Mouse (Mus musculus) liver, embryonic 11.5 days (tissue): ENCODE data around the gene Chil4. TPM values are rescaled to one million over a fixed set of nuclear protein-coding genes. Genes with fewer than 3 reads are reported as not detected.
"Not testable (repeated sequence)": the region's sequence is repeated elsewhere in the genome, so short reads cannot be mapped to it uniquely, and the experiment has no call there.

ENCODE experiments used
- ATAC-seq: fragments of 200-750 bp; cut with Nextera tagmentation; replicated peaks from 2 replicates; pipeline ENCODE4 v1.8.0; 2017; ENCODE audit warnings: moderate number of reproducible peaks, mild to moderate bottlenecking, moderate TSS enrichment, moderate library complexity; ENCODE audit not compliant: low FRiP score
- DNase-seq: peaks from one replicate; pipeline ENCODE4 v3.0.0-alpha.2; 2017; ENCODE audit warnings: low spot score
- H3K27ac ChIP-seq: fragments of 300-500 bp; sonication (generic); 2 replicates; pipeline ENCODE4 v1.5.1; 2014; ENCODE audit warnings: mild to moderate bottlenecking, low read depth, low read length, control low read depth
- H3K27me3 ChIP-seq: fragments of 300-500 bp; sonication (generic); replicated peaks from 2 replicates; pipeline ENCODE4 v1.6.1; 2014; ENCODE audit warnings: low read length, mixed read lengths; ENCODE audit not compliant: control insufficient read depth, insufficient read depth
- H3K36me3 ChIP-seq: fragments of 300-500 bp; sonication (generic); 2 replicates; pipeline ENCODE4 v1.6.1; 2014; ENCODE audit warnings: mild to moderate bottlenecking, low read length, moderate library complexity, mixed read lengths; ENCODE audit not compliant: control insufficient read depth, insufficient read depth
- H3K4me1 ChIP-seq: fragments of 300-500 bp; sonication (generic); replicated peaks from 2 replicates; pipeline ENCODE4 v1.6.1; 2014; ENCODE audit warnings: low read length, mixed read lengths; ENCODE audit not compliant: control insufficient read depth, insufficient read depth
- H3K4me2 ChIP-seq: fragments of 300-500 bp; sonication (generic); 2 replicates; pipeline ENCODE4 v1.6.1; 2014; ENCODE audit warnings: mild to moderate bottlenecking, control low read depth, moderate library complexity
- H3K4me3 ChIP-seq: fragments of 300-500 bp; sonication (generic); 2 replicates; pipeline ENCODE4 v1.5.1; 2014; ENCODE audit warnings: low read depth, low read length, control low read depth
- H3K9ac ChIP-seq: fragments of 300-500 bp; sonication (generic); 2 replicates; pipeline ENCODE4 v1.6.1; 2014; ENCODE audit warnings: low read depth, low read length, control low read depth
- H3K9me3 ChIP-seq: fragments of 300-500 bp; sonication (generic); 2 replicates; pipeline ENCODE4 v1.6.1; 2016; ENCODE audit warnings: low read length, inconsistent platforms, mixed read lengths; ENCODE audit not compliant: control insufficient read depth
- WGBS: fragments of 180-500 bp; shearing (Covaris S2); extraction: QIAGEN DNeasy Blood & Tissue Kit; methylation state at CpG from one replicate; pipeline ENCODE4 v1.1.7; 2014; 5-methylcytosine and 5-hydroxymethylcytosine counted together
- polyA plus RNA-seq: library from polyadenylated mRNA; unstranded; fragments of >200 nt; fragmentation: Nextera tagmentation; extraction: Ambion mirVana; gene quantifications from 2 replicates; pipeline ENCODE4 v1.2.1, GENCODE M21; 2014

Chil4 gene
- polyA plus RNA-seq, 1 experiment from 2014 or later: not detected

DNA sequence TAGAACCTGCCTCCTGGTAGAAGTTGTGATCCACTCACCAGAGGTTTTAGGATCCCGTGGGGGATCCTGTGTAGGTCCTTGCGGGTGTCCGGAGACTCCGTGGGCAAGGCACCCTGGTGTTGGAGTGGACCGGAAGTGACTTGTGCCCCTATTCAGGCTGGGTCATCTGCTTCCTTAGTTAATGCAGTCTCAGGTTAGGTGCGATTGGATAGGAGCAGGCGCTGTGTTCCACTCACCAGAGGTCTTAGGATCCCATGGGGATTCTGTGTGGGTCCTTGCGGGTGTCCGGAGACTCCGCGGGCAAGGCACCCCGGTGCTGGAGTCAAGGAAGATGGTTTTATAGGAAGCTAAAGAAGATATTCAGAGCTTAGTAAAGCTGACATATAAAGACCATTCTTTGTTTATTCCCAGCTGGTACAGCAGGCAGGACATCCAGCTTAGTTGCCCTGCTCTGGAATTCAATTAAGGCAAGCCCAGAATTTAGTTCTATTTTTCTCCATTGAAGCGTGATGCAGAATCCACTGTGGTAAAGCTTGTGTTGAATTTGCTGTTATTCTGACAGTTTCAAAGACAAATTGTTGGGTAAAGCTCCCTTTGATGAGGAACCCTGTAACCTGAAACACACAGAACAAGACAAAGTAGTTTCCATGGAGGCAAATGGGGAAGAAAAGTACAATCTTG lies 41.7 kb downstream of the Chil4 start:
- Histone ChIP-seq H3K27ac (no peak overlapping the region), H3K27me3 (no peaks in the 10 kb centered on the region), H3K9ac (no peak overlapping the region), H3K4me3 (no peak overlapping the region), H3K4me1 (no peaks in the 10 kb centered on the region), H3K4me2 (no peak overlapping the region), H3K36me3 (no peaks in the 10 kb centered on the region), H3K9me3 (peaks cover 8% of the 10 kb centered on the region; the same call in 1 of the 2 replicates)
- ATAC-seq (no peak), DNase-seq (no peak)
- 83% methylated on average over 13 of the region's 13 CpGs for WGBS

DNA sequence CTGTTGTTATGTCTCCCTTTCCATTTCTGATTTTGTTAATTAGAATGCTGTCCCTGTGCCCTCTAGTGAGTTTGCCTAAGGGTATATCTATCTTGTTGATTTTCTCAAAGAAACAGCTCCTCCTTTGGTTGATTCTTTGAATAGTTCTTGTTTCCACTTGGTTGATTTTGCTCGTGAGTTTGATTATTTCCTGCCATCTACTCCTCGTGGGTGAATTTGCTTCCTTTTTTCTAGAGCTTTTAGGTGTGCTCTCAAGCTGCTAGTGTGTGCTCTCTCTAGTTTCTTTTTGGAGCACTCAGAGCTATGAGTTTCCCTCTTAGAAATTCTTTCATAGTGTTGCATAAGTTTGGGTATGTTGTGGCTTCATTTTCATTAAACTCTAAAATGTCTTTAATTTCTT lies 44.3 kb downstream of the Chil4 start:
- H3K4me2 ChIP-seq, H3K9me3 ChIP-seq, H3K4me1 ChIP-seq, H3K9ac ChIP-seq, DNase-seq, H3K27me3 ChIP-seq, H3K36me3 ChIP-seq, ATAC-seq, H3K27ac ChIP-seq, H3K4me3 ChIP-seq: not testable (repeated sequence)
- WGBS: 55% methylated on average over 2 of the region's 2 CpGs

DNA sequence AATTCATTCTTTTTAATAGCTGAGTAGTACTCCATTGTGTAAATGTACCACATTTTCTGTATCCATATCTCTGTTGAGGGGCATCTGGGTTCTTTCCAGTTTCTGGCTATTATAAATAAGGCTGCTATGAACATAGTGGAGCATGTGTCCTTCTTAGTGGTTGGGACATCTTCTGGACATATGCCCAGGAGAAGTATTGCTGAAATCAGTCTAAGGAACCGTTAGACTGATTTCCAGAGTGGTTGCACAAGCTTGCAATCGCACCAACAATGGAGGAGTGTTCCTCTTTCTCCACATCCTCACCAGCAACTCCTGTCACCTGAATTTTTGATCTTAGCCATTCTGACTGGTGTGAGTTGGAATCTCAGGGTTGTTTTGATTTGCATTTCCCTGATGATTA lies 46.8 kb downstream of the Chil4 start:
- H3K4me3 ChIP-seq, H3K27me3 ChIP-seq, H3K4me2 ChIP-seq, ATAC-seq, H3K36me3 ChIP-seq, H3K27ac ChIP-seq, H3K9me3 ChIP-seq, DNase-seq, H3K9ac ChIP-seq, H3K4me1 ChIP-seq: not testable (repeated sequence)
- WGBS: 70% methylated on average over 2 of the region's 2 CpGs

DNA sequence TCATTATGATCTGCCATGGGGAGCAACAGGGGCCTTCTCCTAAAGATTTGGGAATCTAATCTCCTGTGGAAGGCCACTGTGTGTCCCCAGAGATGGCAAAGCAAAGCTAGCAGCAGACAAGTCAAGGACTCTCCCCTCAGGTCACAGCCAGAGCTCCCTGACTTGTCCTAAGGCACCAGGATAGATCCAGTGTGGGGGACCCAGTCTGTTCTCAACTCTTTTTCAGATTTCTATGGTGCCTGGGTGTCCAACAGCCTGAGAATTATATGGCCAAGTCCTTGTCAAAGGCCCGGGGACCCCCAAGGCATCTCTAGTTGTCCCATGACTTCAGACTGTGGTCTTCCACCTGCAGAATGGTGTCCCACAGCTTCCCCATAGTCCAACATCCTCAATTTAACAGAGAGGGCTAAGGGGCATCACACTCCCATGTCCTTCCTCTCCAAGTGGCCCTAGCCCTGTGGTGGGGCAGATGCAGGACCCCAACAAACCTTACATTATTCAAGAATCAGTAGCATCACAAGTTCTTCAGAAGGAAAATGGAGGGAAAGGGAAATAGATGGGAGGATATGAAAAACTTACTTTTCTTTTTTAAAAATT lies 48.1 kb downstream of the Chil4 start:
- H3K4me2 ChIP-seq: no peak overlapping the region
- no peak overlapping the region for H3K4me3 ChIP-seq
- H3K4me1 ChIP-seq: no peaks in the 10 kb centered on the region
- no peak overlapping the region for H3K9ac ChIP-seq
- no peaks in the 10 kb centered on the region; the same call in 1 of the 2 replicates for H3K9me3 ChIP-seq
- WGBS: 86% methylated on average over 1 of the region's 1 CpGs
- ATAC-seq (peak; percentile 62), DNase-seq (no peak)
- no peaks in the 10 kb centered on the region for H3K36me3 ChIP-seq
- no peak overlapping the region for H3K27ac ChIP-seq
- no peaks in the 10 kb centered on the region for H3K27me3 ChIP-seq

DNA sequence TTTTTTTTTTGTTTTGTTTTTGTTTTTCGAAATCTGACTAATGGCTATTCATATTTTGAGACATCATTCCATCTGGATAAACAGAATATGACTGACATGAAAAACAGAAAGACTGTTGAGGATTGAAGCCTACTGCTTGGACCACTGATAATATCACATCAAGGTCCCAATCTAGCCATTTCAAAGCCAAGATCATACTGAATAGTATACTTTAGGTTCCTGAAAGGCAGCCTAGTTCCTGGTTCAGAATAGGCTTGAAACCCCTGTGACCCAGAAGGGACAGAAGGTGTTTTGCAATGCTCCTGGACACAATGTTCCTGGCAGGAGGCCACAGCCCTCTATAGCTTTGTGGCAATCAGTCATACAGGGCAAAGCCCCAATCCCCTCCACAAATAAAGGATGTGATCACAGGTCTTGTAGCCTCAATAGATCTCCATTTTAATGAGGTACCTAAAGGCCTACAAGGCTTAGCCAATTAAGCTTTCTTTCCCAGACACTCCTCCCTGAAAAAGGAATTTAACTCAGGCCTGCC lies 48.7 kb downstream of the Chil4 start:
- H3K27me3 ChIP-seq: no peaks in the 10 kb centered on the region
- no peak overlapping the region for H3K4me2 ChIP-seq
- H3K9ac ChIP-seq: no peak overlapping the region
- H3K36me3 ChIP-seq: no peaks in the 10 kb centered on the region
- 43% methylated on average over 1 of the region's 1 CpGs for WGBS
- no peaks in the 10 kb centered on the region for H3K4me1 ChIP-seq
- H3K27ac ChIP-seq: no peak overlapping the region
- no peak for DNase-seq
- no peak overlapping the region for H3K4me3 ChIP-seq
- no peak for ATAC-seq
- no peaks in the 10 kb centered on the region; the same call in 1 of the 2 replicates for H3K9me3 ChIP-seq

DNA sequence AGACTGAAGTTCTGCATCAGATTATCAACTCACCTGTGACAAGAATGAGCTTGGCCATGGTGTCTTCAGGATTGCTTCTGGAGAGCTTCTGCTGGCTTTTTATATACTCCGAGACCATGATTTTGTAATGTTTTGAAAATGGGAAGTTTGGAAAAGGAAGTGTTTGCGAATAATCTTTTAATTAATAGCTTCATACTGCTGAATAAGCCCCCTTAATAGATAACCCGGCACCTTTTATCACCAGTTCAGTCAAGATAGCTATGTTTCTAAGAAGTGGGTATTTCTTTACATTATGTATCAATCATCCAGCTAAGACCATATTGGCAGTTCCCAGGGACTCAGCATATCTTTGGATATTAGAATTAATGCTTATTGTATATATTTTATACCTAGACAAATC lies 51.8 kb downstream of the Chil4 start, which contains the start of gene Chil3:
Gene Chil3, minus strand, starts transcription at position 101 of the 400 bp plus-strand sequence.
- no peak within 1 kb of the TSS for H3K4me3 ChIP-seq
- no peaks in the 10 kb centered on the region; the same call in 1 of the 2 replicates for H3K9me3 ChIP-seq
- DNase-seq: no peak
- ATAC-seq: no peak
- 68% methylated on average over 3 of the region's 3 CpGs for whole genome bisulfite sequencing
- no peaks in the 10 kb centered on the region for H3K27me3 ChIP-seq
- no peaks in the 10 kb centered on the region for H3K36me3 ChIP-seq
- no peaks in the 10 kb centered on the region for H3K4me1 ChIP-seq
- no peak within 1 kb of the TSS for H3K4me2 ChIP-seq
- no peak within 1 kb of the TSS for H3K9ac ChIP-seq
- H3K27ac ChIP-seq: no peak within 1 kb of the TSS

DNA sequence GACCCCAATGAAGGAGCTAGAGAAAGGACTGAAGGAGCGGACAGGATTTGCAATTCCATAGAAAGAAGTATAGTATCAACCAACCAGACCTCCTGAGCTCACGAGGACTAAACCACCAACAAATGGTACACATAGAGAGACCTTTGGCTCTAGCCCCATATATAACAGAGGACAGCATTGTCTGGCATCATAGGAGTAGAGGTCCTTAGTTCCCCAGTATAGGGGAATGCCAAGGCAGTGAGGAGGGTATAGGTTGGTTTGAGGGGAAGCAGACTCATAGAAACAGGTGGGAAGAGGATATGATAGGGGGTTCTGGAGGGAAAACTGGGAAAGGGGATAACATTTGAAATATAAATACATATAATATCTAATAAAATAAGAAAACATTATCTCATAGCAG lies 64.9 kb downstream of the Chil4 start:
- Histone ChIP-seq H3K4me2 (no peak overlapping the region), H3K4me1 (no peaks in the 10 kb centered on the region), H3K9me3 (no peaks in the 10 kb centered on the region), H3K27me3 (no peaks in the 10 kb centered on the region), H3K36me3 (no peaks in the 10 kb centered on the region), H3K4me3 (no peak overlapping the region), H3K9ac (no peak overlapping the region), H3K27ac (no peak overlapping the region)
- WGBS: 76% methylated on average over 2 of the region's 2 CpGs
- DNase-seq: no peak
- no peak for ATAC-seq
